Mouse (Mus musculus) stomach, embryonic 16.5 days (tissue): Measurements from ENCODE around the gene Dkk3. TPM values are rescaled to one million over a fixed set of nuclear protein-coding genes. Genes with fewer than 3 reads are reported as not detected.
"Not testable (repeated sequence)": the region's sequence is repeated elsewhere in the genome, so short reads cannot be mapped to it uniquely, and the experiment has no call there.

Experiments
- ATAC-seq: fragments of 200-750 bp; cut with Nextera tagmentation; 2 replicates; pipeline ENCODE4 v1.8.0; 2017; ENCODE audit warnings: moderate number of reproducible peaks, moderate TSS enrichment; ENCODE audit not compliant: insufficient read depth, low FRiP score
- H3K27ac ChIP-seq: fragments of 300-500 bp; sonication (generic); 2 replicates; pipeline ENCODE4 v1.5.1; 2014; ENCODE audit warnings: low read length
- H3K27me3 ChIP-seq: fragments of 300-500 bp; sonication (generic); 2 replicates; pipeline ENCODE4 v1.6.1; 2014; ENCODE audit warnings: low read length, control low read depth, mixed read lengths; ENCODE audit not compliant: control insufficient read depth, insufficient read depth
- H3K36me3 ChIP-seq: fragments of 300-500 bp; sonication (generic); 2 replicates; pipeline ENCODE4 v1.6.1; 2014; ENCODE audit warnings: low read length; ENCODE audit not compliant: control insufficient read depth, insufficient read depth
- H3K4me1 ChIP-seq: fragments of 300-500 bp; sonication (generic); 2 replicates; pipeline ENCODE4 v1.6.1; 2014; ENCODE audit warnings: low read length, control low read depth, mixed read lengths; ENCODE audit not compliant: control insufficient read depth, insufficient read depth
- H3K4me2 ChIP-seq: fragments of 300-500 bp; sonication (generic); 2 replicates; pipeline ENCODE4 v1.6.1; 2014; ENCODE audit warnings: low read depth, low read length, mixed read lengths
- H3K4me3 ChIP-seq: fragments of 300-500 bp; sonication (generic); replicated peaks from 2 replicates; pipeline ENCODE4 v1.5.1; 2014; ENCODE audit warnings: mild to moderate bottlenecking, low read length
- H3K9ac ChIP-seq: fragments of 300-500 bp; sonication (generic); 2 replicates; pipeline ENCODE4 v1.6.1; 2014; ENCODE audit warnings: low read length
- H3K9me3 ChIP-seq: fragments of 300-500 bp; sonication (generic); replicated peaks from 2 replicates; pipeline ENCODE4 v1.6.1; 2016; ENCODE audit warnings: low read length, control low read depth; ENCODE audit not compliant: control insufficient read depth
- WGBS: fragments of 180-500 bp; shearing (Covaris S2); extraction: QIAGEN DNeasy Blood & Tissue Kit; methylation state at CpG from one replicate; pipeline ENCODE4 v1.1.7; 2014; 5-methylcytosine and 5-hydroxymethylcytosine counted together
- polyA plus RNA-seq: library from polyadenylated mRNA; unstranded; fragments of >200 nt; fragmentation: Nextera tagmentation; extraction: Ambion mirVana; gene quantifications from 2 replicates; pipeline ENCODE4 v1.2.1, GENCODE M21; 2015

Gene Dkk3
- polyA plus RNA-seq, 1 experiment from 2014 or later, result 45.4 TPM

DNA sequence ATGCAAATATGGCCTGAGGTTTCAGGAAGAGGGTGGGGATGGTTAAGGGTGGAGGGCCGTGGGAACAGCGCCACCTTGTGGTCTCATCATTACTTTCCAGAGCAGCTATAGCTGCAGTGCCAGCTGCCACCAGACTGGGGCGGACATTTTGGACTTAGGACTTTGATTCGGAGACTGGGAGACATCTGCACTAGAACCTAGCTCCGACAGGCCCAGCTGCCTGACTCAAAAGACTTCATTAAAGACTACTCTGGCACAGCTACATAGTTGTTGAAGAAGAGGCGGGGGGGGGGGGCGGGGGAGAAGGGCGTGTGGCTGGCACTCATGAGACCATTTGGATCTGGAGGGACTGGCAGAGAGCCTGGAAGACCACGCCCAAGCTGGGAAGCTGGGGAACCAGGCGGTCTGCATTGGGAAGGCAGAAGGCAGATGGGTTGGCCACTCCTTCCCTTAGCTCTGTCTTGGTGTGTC is 21.4 kb upstream of the Dkk3 start:
- H3K9ac ChIP-seq, result no peak overlapping the region
- H3K4me3 ChIP-seq, result 0 out of 2 replicates have a peak overlapping the region, but pooled peaks have one; percentile 5
- H3K4me1 ChIP-seq, result peaks cover 8% of the 10 kb centered on the region; the same call in 1 of the 2 replicates
- ATAC-seq, result peak; percentile 76; the same call in 1 of the 2 replicates
- H3K27ac ChIP-seq, result 0 out of 2 replicates have a peak overlapping the region, but pooled peaks have one; percentile 44
- no peaks in the 10 kb centered on the region for H3K27me3 ChIP-seq
- no peaks in the 10 kb centered on the region for H3K36me3 ChIP-seq
- peak overlapping the region; percentile 40; the same call in 1 of the 2 replicates for H3K4me2 ChIP-seq
- WGBS, result 12% methylated on average over 7 of the region's 10 CpGs
- H3K9me3 ChIP-seq, result 0 out of 2 replicates have a peak, but pooled peaks cover 3% of the 10 kb centered on the region

DNA sequence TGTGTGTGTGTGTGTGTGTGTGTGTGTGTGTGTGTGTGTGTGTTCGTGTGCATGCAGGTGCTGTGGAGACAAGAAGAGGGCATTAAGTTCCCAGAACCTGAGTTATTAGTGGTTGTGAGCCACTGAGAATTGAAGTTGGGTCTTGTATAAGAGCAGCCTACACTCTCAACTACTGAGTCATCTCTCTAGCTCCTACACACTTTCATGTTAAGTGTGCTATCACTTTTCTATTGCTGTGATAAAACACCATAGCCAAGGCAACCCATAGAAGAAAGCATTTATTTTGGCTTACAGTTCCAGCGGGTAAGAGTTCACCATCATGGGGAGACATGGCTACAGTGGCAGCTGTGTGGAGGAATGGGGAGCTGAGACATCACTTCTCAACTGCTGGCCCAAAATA is 17.8 kb upstream of the Dkk3 start:
- Histone ChIP-seq H3K4me3 (no peak overlapping the region), H3K27ac (no peak overlapping the region), H3K27me3 (no peaks in the 10 kb centered on the region), H3K4me1 (peaks cover 8% of the 10 kb centered on the region; the same call in 1 of the 2 replicates), H3K9ac (no peak overlapping the region), H3K9me3 (0 out of 2 replicates have a peak, but pooled peaks cover 3% of the 10 kb centered on the region), H3K4me2 (no peak overlapping the region), H3K36me3 (no peaks in the 10 kb centered on the region)
- 90% methylated on average over 2 of the region's 2 CpGs for WGBS
- no peak for ATAC-seq

DNA sequence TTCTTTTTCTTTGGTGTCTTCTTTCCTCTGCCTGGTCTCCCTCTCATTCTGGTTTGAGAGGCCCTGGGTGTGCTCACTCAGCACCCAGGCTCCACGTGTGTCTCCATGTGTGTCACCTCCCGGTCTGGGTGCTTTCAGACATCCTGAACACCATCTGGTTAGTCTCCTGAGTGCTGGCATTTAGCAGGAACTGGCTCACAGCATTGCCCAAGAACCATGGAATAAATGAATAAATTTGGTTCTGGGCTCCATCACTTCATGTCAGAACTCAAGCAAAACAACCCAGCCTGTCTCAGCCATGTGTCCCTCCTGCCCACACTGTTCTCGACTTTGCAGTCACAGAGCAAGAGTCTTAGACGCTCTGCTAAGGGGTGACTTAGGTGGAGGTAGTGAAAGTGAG is 13.8 kb upstream of the Dkk3 start:
- no peak overlapping the region for H3K4me2 ChIP-seq
- no peaks in the 10 kb centered on the region for H3K36me3 ChIP-seq
- H3K4me1 ChIP-seq, result 0 out of 2 replicates have a peak, but pooled peaks cover 5% of the 10 kb centered on the region
- no peak overlapping the region for H3K27ac ChIP-seq
- H3K9me3 ChIP-seq, result 0 out of 2 replicates have a peak, but pooled peaks cover 3% of the 10 kb centered on the region
- WGBS, result 53% methylated on average over 4 of the region's 4 CpGs
- no peak overlapping the region for H3K9ac ChIP-seq
- no peaks in the 10 kb centered on the region for H3K27me3 ChIP-seq
- H3K4me3 ChIP-seq, result no peak overlapping the region
- ATAC-seq, result no peak

DNA sequence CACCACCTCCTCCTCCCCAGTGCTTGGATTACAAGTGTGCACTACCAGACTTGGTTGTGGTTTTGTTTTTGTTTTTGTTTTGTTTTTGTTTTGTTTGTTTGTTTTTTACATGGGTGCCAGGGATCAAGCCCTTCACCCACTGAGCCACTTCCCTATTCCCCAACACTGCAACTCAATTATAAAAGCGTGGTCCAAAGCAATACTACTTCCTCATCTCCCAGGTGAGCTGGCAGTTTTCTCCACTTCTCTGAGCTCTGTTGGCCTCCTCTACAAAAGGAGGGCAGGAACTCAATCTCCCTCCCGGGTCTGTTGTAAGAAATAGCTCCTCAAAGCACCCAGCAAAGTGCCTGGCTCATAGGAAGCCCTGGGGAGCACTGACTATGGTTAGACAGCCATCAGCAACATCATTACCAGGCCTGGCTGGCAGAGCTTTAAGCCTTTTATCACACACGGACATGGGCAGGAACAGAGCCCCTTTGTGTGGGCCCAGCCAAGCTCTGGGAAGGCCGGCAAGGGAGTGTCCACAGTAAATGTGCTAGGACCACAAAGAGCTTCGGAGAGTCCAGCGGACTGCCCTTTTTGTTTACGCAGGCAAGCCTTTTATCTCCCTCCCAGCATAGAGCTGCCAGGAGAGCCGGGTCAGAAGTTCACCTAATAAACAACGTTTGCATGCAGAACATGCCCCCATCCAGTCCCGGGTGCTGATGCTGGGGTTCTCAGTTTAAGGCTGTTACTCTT is 11.3 kb upstream of the Dkk3 start:
- Histone ChIP-seq H3K36me3 (no peaks in the 10 kb centered on the region), H3K9ac (no peak overlapping the region), H3K4me2 (no peak overlapping the region), H3K4me1 (0 out of 2 replicates have a peak, but pooled peaks cover 5% of the 10 kb centered on the region), H3K4me3 (no peak overlapping the region), H3K9me3 (no peaks in the 10 kb centered on the region), H3K27me3 (no peaks in the 10 kb centered on the region), H3K27ac (peak overlapping the region; percentile 63)
- peak; percentile 91; the same call in 1 of the 2 replicates for ATAC-seq
- WGBS, result 15% methylated on average over 10 of the region's 10 CpGs

DNA sequence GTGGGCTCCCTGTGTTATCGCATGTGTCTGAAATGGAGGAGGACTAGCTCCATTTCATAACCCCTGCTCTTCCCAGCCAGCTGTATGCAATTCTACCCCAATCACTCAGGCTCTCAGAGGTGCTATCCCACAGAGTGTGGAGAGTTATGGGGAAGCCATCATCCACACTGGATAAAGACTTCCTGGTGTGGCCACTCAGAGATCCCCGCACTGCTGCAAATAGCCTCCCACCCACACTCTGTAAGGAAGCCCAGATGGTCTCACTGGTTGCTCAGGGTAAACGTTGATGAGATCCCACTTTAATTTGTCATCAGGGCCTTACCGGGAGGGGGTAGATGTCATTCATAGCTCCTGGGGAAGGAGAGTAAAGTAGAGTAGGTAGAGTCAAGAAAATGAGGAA is 6.7 kb upstream of the Dkk3 start:
- no peaks in the 10 kb centered on the region for H3K27me3 ChIP-seq
- no peaks in the 10 kb centered on the region for H3K9me3 ChIP-seq
- H3K27ac ChIP-seq, result no peak overlapping the region
- H3K36me3 ChIP-seq, result no peaks in the 10 kb centered on the region
- no peak overlapping the region for H3K4me2 ChIP-seq
- no peak for ATAC-seq
- H3K9ac ChIP-seq, result no peak overlapping the region
- WGBS, result 67% methylated on average over 4 of the region's 4 CpGs
- no peak overlapping the region for H3K4me3 ChIP-seq
- 0 out of 2 replicates have a peak, but pooled peaks cover 5% of the 10 kb centered on the region for H3K4me1 ChIP-seq

DNA sequence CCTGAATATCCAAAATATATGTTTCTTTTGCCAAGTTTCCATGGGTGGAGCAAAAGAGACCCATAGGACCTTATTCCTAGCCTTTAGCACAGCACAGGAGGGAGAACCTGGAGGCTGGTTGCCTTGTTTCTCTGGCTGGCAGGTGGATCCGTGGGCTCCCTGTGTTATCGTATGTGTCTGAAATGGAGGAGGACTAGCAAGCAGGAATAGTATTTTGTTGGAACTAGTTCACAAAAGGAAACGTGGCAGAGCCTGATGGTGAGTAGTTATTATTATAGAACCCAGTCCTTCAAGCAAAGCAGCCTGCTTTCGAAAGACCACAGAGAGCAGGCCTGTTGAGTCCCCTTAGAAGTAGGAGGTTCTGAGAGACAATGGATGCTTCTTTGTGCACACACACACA is 6.2 kb upstream of the Dkk3 start:
- WGBS, result 85% methylated on average over 4 of the region's 4 CpGs
- not testable (repeated sequence) for H3K9ac ChIP-seq, H3K9me3 ChIP-seq, H3K27ac ChIP-seq, ATAC-seq, H3K36me3 ChIP-seq, H3K4me3 ChIP-seq, H3K4me2 ChIP-seq, H3K27me3 ChIP-seq, H3K4me1 ChIP-seq

DNA sequence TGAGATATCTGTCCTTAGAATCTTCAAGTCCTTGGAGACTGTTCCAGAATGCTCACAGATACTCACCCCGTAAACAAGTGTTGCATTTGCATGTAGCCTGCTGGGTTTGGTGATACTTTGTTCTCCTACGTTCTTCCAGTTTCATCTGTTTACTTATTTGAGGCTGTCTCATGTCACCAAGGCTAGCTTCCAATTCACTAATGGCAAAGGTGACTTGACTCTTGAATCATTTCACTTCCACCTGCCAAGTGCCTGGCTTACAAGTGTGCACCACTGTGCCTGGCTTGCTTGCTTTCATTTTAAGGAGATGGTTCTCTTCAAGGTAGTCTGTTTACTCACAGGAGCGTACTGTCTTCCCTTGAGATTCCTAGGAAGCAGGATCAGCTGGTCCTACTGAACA is 5.6 kb upstream of the Dkk3 start:
- ATAC-seq, result no peak
- no peaks in the 10 kb centered on the region for H3K27me3 ChIP-seq
- no peak overlapping the region for H3K27ac ChIP-seq
- no peaks in the 10 kb centered on the region for H3K9me3 ChIP-seq
- no peak overlapping the region for H3K4me2 ChIP-seq
- WGBS, result 76% methylated on average over 3 of the region's 3 CpGs
- H3K36me3 ChIP-seq, result no peaks in the 10 kb centered on the region
- no peak overlapping the region for H3K4me3 ChIP-seq
- H3K9ac ChIP-seq, result no peak overlapping the region
- H3K4me1 ChIP-seq, result no peaks in the 10 kb centered on the region

DNA sequence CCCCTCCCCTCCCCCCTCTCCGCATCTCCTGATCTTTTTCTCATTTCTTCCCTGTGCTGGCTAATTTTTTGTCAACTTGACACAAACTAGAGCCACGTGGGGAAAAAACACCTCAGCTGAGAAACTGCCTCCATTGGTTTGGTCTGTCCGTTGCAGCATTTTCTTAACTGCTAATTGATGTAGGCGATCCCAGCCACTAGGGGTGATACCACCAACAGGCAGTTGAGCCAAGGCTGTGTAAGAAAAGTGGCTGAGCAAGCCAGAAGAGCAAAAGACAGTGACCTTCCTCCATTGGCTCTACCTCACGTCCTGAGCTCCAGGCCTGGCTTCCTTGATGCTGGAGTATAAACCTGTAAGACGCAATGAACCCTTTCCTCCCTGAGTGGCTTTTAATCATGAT is 978 bp upstream of the Dkk3 start:
- Histone ChIP-seq H3K36me3 (no peaks in the 10 kb centered on the region), H3K27ac (no peak overlapping the region), H3K4me1 (peaks cover 21% of the 10 kb centered on the region), H3K9me3 (no peaks in the 10 kb centered on the region), H3K4me3 (no peak overlapping the region), H3K4me2 (no peak overlapping the region), H3K27me3 (no peaks in the 10 kb centered on the region), H3K9ac (no peak overlapping the region)
- no peak for ATAC-seq
- 51% methylated on average over 6 of the region's 6 CpGs for WGBS

DNA sequence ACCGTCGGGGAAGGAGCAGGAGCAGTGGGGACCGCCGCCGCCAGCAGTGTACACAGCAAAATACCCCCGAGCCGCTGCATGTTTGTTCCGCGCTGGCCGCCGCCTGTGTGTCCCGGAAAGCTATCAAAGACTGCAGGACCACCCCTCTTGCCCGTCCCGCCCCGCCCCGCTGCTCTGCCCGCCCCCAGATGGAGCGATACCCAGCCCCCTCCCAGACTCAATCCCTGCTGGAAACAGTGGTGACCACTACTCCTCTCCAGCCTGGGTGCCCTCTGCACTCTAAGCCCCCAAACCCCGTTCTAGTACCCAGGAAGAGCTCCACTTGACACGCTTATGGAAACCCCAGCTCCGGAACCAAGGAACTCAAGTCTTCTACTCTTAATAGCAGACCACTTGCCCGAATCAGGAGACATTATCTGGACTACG is 528 bp downstream of the Dkk3 start:
- peak; percentile 54 for ATAC-seq
- WGBS, result 2% methylated on average over 23 of the region's 23 CpGs

More for the DNA sequence above, 528 bp downstream of the Dkk3 start:
- Histone ChIP-seq H3K9ac (peak overlapping the region; percentile 72), H3K4me1 (peaks cover 30% of the 10 kb centered on the region), H3K4me3 (peak overlapping the region; percentile 59), H3K27ac (peak overlapping the region; percentile 77), H3K36me3 (no peaks in the 10 kb centered on the region), H3K27me3 (no peaks in the 10 kb centered on the region), H3K9me3 (no peaks in the 10 kb centered on the region), H3K4me2 (peak overlapping the region; percentile 62)
